Mouse (Mus musculus) kidney, adult 2 months (tissue): ENCODE results near the gene Ankrd35.

Source experiments
- CTCF ChIP-seq: fragments of 200-500 bp; conservative IDR thresholded peaks from 2 replicates; pipeline ENCODE4 v1.5.1; 2011; ENCODE audit warnings: low read depth, mild to moderate bottlenecking, control low read depth, low read length, moderate library complexity, mixed read lengths; ENCODE audit not compliant: insufficient read depth, insufficient read length
- POLR2A ChIP-seq: fragments of 200-500 bp; IDR thresholded peaks from one replicate; pipeline ENCODE4 v1.6.1; 2011; ENCODE audit warnings: low read depth, low read length, control low read depth

- TF ChIP-seq CTCF (no peak), POLR2A (no peak)
These were observed 8.5 kb downstream of the Ankrd35 start for GRCm38 (mm10) chr3:96678456-96678855.
